Mouse (Mus musculus): ENCODE results near the gene Ccdc182. TPM values are rescaled to one million over a fixed set of nuclear protein-coding genes. Genes with fewer than 3 reads are reported as not detected.
A peak's percentile ranks its signal among the peaks of the same experiment; 100 is the strongest.

Gene Ccdc182
- total RNA-seq, 2 experiments from 2014 or later: not detected

GRCm38 (mm10) chr11:88281428-88282119 is 12.3 kb upstream of the Ccdc182 start:
- no peak for DNase-seq

- DNase-seq: no peak
Observed at GRCm38 (mm10) chr11:88282516-88282915, 11.3 kb upstream of the Ccdc182 start.

GRCm38 (mm10) chr11:88286019-88286418 is 7.8 kb upstream of the Ccdc182 start:
- no peak for DNase-seq

- peak; percentile 56 for DNase-seq
Observed at GRCm38 (mm10) chr11:88288400-88288799, 5.5 kb upstream of the Ccdc182 start.

- no peak for DNase-seq
Observed at GRCm38 (mm10) chr11:88288805-88289340, 5.0 kb upstream of the Ccdc182 start.

- no peak for DNase-seq
Observed at GRCm38 (mm10) chr11:88291245-88291644, 2.6 kb upstream of the Ccdc182 start.

GRCm38 (mm10) chr11:88291688-88292087 is 2.2 kb upstream of the Ccdc182 start:
- DNase-seq: peak; percentile 52

- no peak for DNase-seq
Observed at GRCm38 (mm10) chr11:88294394-88294710, 494 bp downstream of the Ccdc182 start.

- no peak for DNase-seq
Observed at GRCm38 (mm10) chr11:88295298-88295697, 1.4 kb downstream of the Ccdc182 start.

GRCm38 (mm10) chr11:88297526-88297925 is 3.7 kb downstream of the Ccdc182 start:
- no peak for DNase-seq

- no peak for DNase-seq
Observed at GRCm38 (mm10) chr11:88299345-88299744, 5.5 kb downstream of the Ccdc182 start.

- peak; percentile 45 for DNase-seq
Observed at GRCm38 (mm10) chr11:88301619-88302018, 7.8 kb downstream of the Ccdc182 start.

GRCm38 (mm10) chr11:88305759-88306158 is 11.9 kb downstream of the Ccdc182 start:
- no peak for DNase-seq

GRCm38 (mm10) chr11:88307616-88308543 is 14.0 kb downstream of the Ccdc182 start:
- no peak for DNase-seq

- no peak for DNase-seq
Observed at GRCm38 (mm10) chr11:88309059-88309700, 15.3 kb downstream of the Ccdc182 start.

GRCm38 (mm10) chr11:88310773-88311172 is 16.9 kb downstream of the Ccdc182 start:
- DNase-seq: no peak

- no peak for DNase-seq
Observed at GRCm38 (mm10) chr11:88311606-88312005, 17.7 kb downstream of the Ccdc182 start.

- DNase-seq: no peak
Observed at GRCm38 (mm10) chr11:88313512-88313911, 19.7 kb downstream of the Ccdc182 start.

GRCm38 (mm10) chr11:88314471-88314870 is 20.6 kb downstream of the Ccdc182 start:
- DNase-seq: no peak

GRCm38 (mm10) chr11:88315393-88315792 is 21.5 kb downstream of the Ccdc182 start:
- DNase-seq: no peak

GRCm38 (mm10) chr11:88318850-88319249 is 25.0 kb downstream of the Ccdc182 start:
- peak; percentile 32 for DNase-seq

GRCm38 (mm10) chr11:88327016-88327415 is 33.2 kb downstream of the Ccdc182 start:
- no peak for DNase-seq
